Mouse (Mus musculus): ENCODE data around the gene Psd4.

DNA sequence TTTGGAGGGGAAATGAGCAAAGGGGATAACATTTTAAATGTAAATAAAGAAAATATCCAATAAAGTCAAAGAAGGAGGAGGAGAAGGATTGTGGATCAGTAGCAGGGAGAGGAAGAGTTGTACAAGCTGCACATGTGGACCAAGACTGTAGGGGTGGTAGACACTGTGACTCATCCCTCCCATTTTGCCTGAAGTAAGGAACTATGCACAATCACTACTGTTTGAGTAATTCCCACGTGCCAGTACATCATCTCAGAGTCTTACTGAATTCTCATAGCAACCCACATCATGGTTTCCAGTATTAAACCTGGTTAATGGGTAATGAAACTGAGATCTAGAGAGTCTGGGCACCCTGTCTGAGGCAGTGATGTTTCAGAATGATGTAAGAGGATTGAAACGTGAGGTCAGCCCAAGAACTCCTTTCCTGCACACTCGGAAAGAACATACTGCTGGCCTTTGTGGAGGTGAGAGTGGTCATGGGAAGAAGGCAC is 25.9 kb upstream of the Psd4 start:
- no peak for TF ChIP-seq POLR2A (IDR thresholded peaks at IDR 0.05; ENCODE audit: low read depth, low read length)
- TF ChIP-seq CTCF (conservative IDR thresholded peaks at IDR 0.05; ENCODE audit: insufficient read depth, insufficient read length, low read depth, low read length): no peak

Measured in kidney, adult 2 months (tissue).